Mouse (Mus musculus) embryonic stem cell, embryonic (primary cell): Measurements from ENCODE around the gene Gm43064.

ENCODE experiments used
- CTCF ChIA-PET, 4 experiments: fragments of 300-600 bp in 2 of 4; fragments of 350-600 bp in 2 of 4; sonication (Branson Sonifier 250); formaldehyde crosslinking; loops; one replicate each; lab custom pipeline; 2022; ENCODE audit warnings: inconsistent platforms in 2 of 4; lab: Charles Lee
- POLR2A ChIA-PET, 4 experiments: fragments of 300-600 bp in 2 of 4; fragments of 350-600 bp in 2 of 4; sonication (Branson Sonifier 250); formaldehyde crosslinking; loops; one replicate each; lab custom pipeline; 2022; ENCODE audit warnings: antibody characterized with exemption in 4 of 4, inconsistent platforms in 1 of 4; lab: Charles Lee

Gm43064 gene

DNA sequence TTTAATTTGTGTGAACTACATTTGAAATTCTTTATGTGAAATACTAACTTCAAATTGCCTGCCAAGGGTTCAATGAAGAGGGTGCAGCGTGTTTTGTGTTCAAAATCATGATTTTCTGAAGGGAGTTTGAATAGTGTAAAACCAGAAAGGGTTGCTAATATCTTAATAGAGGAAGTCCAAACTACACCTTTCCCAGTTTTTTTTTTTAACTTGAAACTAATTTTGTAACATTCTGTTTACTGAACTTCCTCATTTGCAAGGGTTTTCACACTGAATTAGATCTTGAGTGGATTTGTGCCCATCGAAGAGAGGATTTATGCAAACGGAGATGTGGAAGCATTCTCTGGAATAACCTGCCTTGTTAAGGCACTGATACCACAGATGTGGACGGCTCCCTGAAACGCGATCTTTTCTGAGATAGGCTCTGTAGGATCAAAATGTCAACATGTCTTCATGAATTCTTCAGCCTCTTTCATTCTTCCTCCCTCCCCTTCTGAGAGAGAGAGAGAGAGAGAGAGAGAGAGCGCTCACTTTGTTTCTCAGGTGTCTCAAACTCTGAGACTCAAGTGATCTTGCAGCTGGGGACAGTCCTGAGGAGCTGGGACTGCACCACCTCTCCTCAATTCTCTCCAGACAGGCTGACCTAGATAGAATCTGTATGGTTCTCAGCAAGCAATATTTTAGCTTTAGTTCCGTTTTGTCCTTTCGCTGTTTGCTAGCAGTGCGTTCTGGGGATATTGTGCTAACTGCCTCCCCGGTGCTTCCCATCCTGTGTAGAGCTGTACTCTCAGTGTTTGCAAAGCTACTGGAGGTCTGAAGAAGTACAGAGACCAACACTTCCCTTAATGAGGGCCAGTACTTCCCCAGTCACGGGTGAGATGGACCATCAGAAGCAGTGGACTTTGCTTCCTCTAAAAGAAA lies 49.8 kb downstream of the Gm43064 start, which contains the start of gene Ptpn22:
Gene Ptpn22 (plus strand): TSS at position 915 of the 921 bp plus-strand sequence.
- ChIA-PET POLR2A (interaction anchor here in 1 of 4 experiments (1.2 to 3.7 kb wide), 3 partner anchors 8 to 45 kb away, joined by 3 to 18 read pairs (median 3); no protein-coding TSS in a partner anchor), CTCF (no interaction called here)

DNA sequence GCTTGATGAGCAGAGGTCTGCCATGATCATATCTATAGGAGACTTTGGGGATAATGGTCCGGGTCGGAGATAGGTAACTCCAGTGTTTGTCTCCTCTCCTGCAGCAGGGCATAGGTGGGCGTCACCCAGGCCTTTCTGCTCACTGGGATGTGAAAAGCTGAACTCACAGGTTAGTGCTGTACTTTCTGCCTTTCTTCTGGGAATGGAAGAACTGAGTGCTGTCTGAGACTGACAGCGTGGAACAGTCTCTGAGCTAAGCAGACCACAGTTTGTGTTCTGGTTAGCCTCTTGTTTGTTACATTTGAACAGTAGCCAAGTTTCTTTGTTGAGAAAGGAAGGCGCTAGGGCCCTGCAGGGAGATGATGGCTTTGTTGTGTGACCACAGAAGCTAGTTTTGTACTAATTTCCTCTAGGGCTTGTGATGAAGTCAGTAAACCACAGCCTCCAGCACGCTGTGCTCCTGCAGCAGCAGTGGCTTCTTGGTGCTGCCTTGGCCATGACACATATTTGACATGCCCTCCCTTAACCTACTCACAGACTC lies 50.5 kb downstream of the Gm43064 start:
- ChIA-PET CTCF (no interaction called here), POLR2A (interaction anchor here in 1 of 4 experiments (0.6 to 3.7 kb wide), 4 partner anchors 9 to 253 kb away, joined by 3 to 18 read pairs (median 4); partner anchors contain the start of gene Rsbn1)

- POLR2A ChIA-PET: interaction anchor here in 1 of 4 experiments (0.6 to 3.7 kb wide), 3 partner anchors 11 to 51 kb away, joined by 3 to 18 read pairs (median 3); partner anchors contain the start of gene Rsbn1
- CTCF ChIA-PET: no interaction called here
Measured at GRCm38 (mm10) chr3:103862721-103863220, 53.4 kb downstream of the Gm43064 start.

GRCm38 (mm10) chr3:103864200-103864599 lies 54.8 kb downstream of the Gm43064 start:
- CTCF ChIA-PET: interaction anchor here in 2 of 4 experiments (0.6 to 1.1 kb wide), 2 partner anchors 8 to 12 kb away, joined by 4 to 5 read pairs; no protein-coding TSS in a partner anchor

GRCm38 (mm10) chr3:103867424-103867971 lies 58.1 kb downstream of the Gm43064 start:
- CTCF ChIA-PET: interaction anchor here in 1 of 4 experiments (0.6 kb wide), 1 partner anchor 21 kb away, joined by 3 read pairs; no protein-coding TSS in a partner anchor
- POLR2A ChIA-PET: no interaction called here

More at GRCm38 (mm10) chr3:103864200-103864599, 54.8 kb downstream of the Gm43064 start:
- POLR2A ChIA-PET: interaction anchor here in 1 of 4 experiments (1.0 kb wide), 1 partner anchor 13 kb away, joined by 3 read pairs; no protein-coding TSS in a partner anchor

DNA sequence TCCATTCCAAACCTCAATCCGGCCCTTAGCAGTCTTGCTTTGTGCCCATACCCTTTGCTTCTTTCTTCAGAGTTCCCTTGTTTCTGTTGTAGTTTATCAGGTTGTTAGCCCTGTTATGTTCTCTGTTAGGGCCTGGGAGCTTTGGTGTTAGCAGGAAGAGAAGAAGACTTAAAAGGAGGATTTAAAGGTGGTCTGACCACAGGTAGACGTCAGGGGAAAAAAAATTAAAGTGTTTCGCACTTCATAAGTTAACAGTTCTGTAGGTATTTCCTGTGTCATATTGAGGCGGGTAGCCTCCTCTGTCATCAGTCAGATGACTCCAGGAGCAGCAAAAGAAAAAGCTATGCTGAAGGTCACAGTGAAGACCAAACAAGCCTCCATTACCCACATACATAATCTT lies 58.6 kb downstream of the Gm43064 start:
- ChIA-PET CTCF (interaction anchor here in 1 of 4 experiments (0.5 kb wide), 1 partner anchor 1601 kb away, joined by 3 read pairs; no protein-coding TSS in a partner anchor), POLR2A (no interaction called here)

- ChIA-PET POLR2A (interaction anchor here in 1 of 4 experiments (0.6 to 1.1 kb wide), 3 partner anchors 12 to 35 kb away, joined by 3 to 4 read pairs (median 3); no protein-coding TSS in a partner anchor), CTCF (interaction anchor here in 2 of 4 experiments (0.6 to 1.0 kb wide), 2 partner anchors 8 to 20 kb away, joined by 3 to 4 read pairs; no protein-coding TSS in a partner anchor)
Measured at GRCm38 (mm10) chr3:103872663-103873098, 63.3 kb downstream of the Gm43064 start.

GRCm38 (mm10) chr3:103874329-103874728 lies 65.0 kb downstream of the Gm43064 start:
- CTCF ChIA-PET: no interaction called here
- POLR2A ChIA-PET: interaction anchor here in 2 of 4 experiments (0.5 to 1.1 kb wide), 2 partner anchors 84 to 103 kb away, joined by 3 read pairs; no protein-coding TSS in a partner anchor

- POLR2A ChIA-PET: interaction anchor here in 2 of 4 experiments (0.9 to 1.1 kb wide), 3 partner anchors 35 to 76 kb away, joined by 3 read pairs; partner anchors contain the start of genes Ap4b1 (in 1 of the 2), Dclre1b (in 1 of the 2) and Gm43064 (in 1 of the 2)
Measured at GRCm38 (mm10) chr3:103885946-103886345, 76.6 kb downstream of the Gm43064 start.

GRCm38 (mm10) chr3:103887581-103887980 lies 78.2 kb downstream of the Gm43064 start:
- CTCF ChIA-PET: interaction anchor here in 2 of 4 experiments (0.7 to 1.3 kb wide), 6 partner anchors 20 to 235 kb away, joined by 3 to 9 read pairs (median 4); no protein-coding TSS in a partner anchor
- POLR2A ChIA-PET: interaction anchor here in 2 of 4 experiments (0.6 to 1.7 kb wide), 9 partner anchors 15 to 1537 kb away, joined by 3 to 11 read pairs (median 3); partner anchors contain the start of gene Rsbn1 (in 1 of the 2)

More at GRCm38 (mm10) chr3:103885946-103886345, 76.6 kb downstream of the Gm43064 start:
- CTCF ChIA-PET: interaction anchor here in 2 of 4 experiments (1.0 to 1.6 kb wide), 2 partner anchors 35 to 148 kb away, joined by 4 read pairs; partner anchors contain the start of gene Olfml3 (in 1 of the 2)
